Mouse (Mus musculus): ENCODE measurements around the gene Ppp4r1.

DNA sequence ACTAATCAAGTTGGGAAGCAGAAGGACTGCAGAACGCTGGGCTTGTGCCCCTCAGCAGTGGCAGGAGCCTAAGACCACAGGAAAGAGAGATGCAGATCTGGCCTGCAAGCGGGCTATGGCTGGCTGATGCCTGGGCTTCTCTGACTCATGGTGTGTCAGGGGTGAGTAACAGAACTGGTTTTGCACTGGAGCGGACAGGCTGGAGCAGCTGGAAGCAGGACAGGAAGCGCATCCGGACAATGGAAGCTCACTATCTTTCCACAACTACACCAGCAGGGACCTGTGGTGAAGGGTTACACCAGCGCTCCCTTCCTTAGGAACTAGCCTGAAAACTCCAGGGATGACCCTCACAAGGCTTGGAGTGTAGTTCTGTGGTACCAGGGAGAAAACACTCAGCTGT, 44.8 kb upstream of the Ppp4r1 start:
- TF ChIP-seq POLR2A (IDR thresholded peaks at IDR 0.05; ENCODE audit: control insufficient read depth, low read depth, low read length) (no peak), CTCF (IDR thresholded peaks at IDR 0.05; ENCODE audit: control insufficient read depth, insufficient read depth, insufficient replicate concordance, low read depth, low read length) (no peak)

Measured in testis, adult 2 months (tissue).